18 mouse cellular contexts compared by ENCODE assay signal in genomic region chr13:75799421-75799820, GRCm38 (mm10). TPM values are rescaled to one million over a fixed set of nuclear protein-coding genes. Genes with fewer than 3 reads are reported as not detected.
DNase-seq lines count a peak whose midpoint lies in the region; ATAC-seq and TF ChIP-seq lines count a peak whose summit lies in the region.
"Had no signal": no experiment of that assay in that cellular context is flagged by ENCODE, and none has a peak within 500 bp of the region (broad histone marks: within the 10 kb centered on the region; RNA-seq: fewer than 3 reads in every experiment).

No protein-coding gene starts in this region.

- H3K9ac ChIP-seq in liver, adult 2 months (ENCODE audit: low read depth, low read length): no peak overlapping the region
- peak overlapping the region; percentile 37; the same call in 1 of the 2 replicates for H3K9ac ChIP-seq in CH12.LX (ENCODE audit: insufficient read depth, low read depth)
- H3K9ac ChIP-seq in intestine, embryonic 15.5 days: no peak overlapping the region
- H3K9ac ChIP-seq: forebrain, postnatal 0 days; heart, embryonic 13.5 days; hindbrain, embryonic 15.5 days had no signal

- H3K27ac ChIP-seq in liver, adult 2 months (replicated peaks; ENCODE audit: insufficient read depth, low read depth, low read length): peak overlapping the region; percentile 62
- H3K27ac ChIP-seq in CH12.LX (ENCODE audit: insufficient read depth, low read depth): 0 out of 2 replicates have a peak overlapping the region, but pooled peaks have one; percentile 88
- H3K27ac ChIP-seq in embryonic fibroblast, embryonic 13.5 days (ENCODE audit: insufficient read depth, low read length): peak overlapping the region; percentile 95
- no peak overlapping the region for H3K27ac ChIP-seq in intestine, embryonic 15.5 days
- H3K27ac ChIP-seq: gastrocnemius, adult 2 months; heart, embryonic 13.5 days; hindbrain, embryonic 15.5 days had no signal

- DNase-seq in liver, adult 2 months (ENCODE audit: extremely low read depth, low read depth, low spot score): no peak
- no peak for DNase-seq in liver
- DNase-seq in CH12.LX (ENCODE audit: extremely low read depth): no peak
- peak; percentile 69 for DNase-seq in R1 (ENCODE audit: low read depth, low spot score)
- no peak for DNase-seq in left cerebral cortex, postnatal 4 days
- DNase-seq: cerebellum, adult 11-12 months; cerebellum, adult 8-10 months; cerebellum, postnatal 36 days; forebrain, postnatal 0 days; gastrocnemius, adult 2 months; gastrocnemius, postnatal 14 days had no signal

- dilution Hi-C loops in CH12.LX (cut with MboI; ENCODE audit: extremely low pct_ligation_motif_present, extremely low pct_unique_long_range_greater_than_20kb, low sequenced_read_pairs): no loop called here

- 78% methylated on average over 3 of the region's 3 CpGs for WGBS in liver, adult 2 months
- WGBS in intestine, embryonic 15.5 days: 90% methylated on average over 3 of the region's 3 CpGs

- H3K36me3 ChIP-seq in liver, adult 2 months (ENCODE audit: control insufficient read depth, insufficient read depth, low read length): no peaks in the 10 kb centered on the region
- H3K36me3 ChIP-seq in CH12.LX (replicated peaks in 1 of 2; ENCODE audit: control insufficient read depth in 1 of 2, insufficient read depth in 1 of 2, low read length in 1 of 2): no peaks in the 10 kb centered on the region
- no peaks in the 10 kb centered on the region for H3K36me3 ChIP-seq in intestine, embryonic 15.5 days
- H3K36me3 ChIP-seq: heart, embryonic 13.5 days; hindbrain, embryonic 15.5 days had no signal

- TF ChIP-seq EP300 in CH12.LX (IDR thresholded peaks at IDR 0.05; ENCODE audit: low read length): no peak

- ATAC-seq in intestine, embryonic 15.5 days: no peak
- ATAC-seq: CD4-positive, CD25-positive, alpha-beta regulatory T cell, adult 4 months; forebrain, embryonic 14.5 days; forebrain, postnatal 0 days; intestine, embryonic 16.5 days had no signal

- H3K9me3 ChIP-seq in CH12.LX (replicated peaks; ENCODE audit: low read length): no peaks in the 10 kb centered on the region
- no peaks in the 10 kb centered on the region for H3K9me3 ChIP-seq in intestine, embryonic 15.5 days
- H3K9me3 ChIP-seq: heart, embryonic 13.5 days; hindbrain, embryonic 15.5 days had no signal

- no peak for TF ChIP-seq POLR2A in liver, adult 2 months (IDR thresholded peaks at IDR 0.05; ENCODE audit: extremely low read depth, insufficient read depth, low read length)
- no peak for TF ChIP-seq POLR2A in CH12.LX (IDR thresholded peaks at IDR 0.05; ENCODE audit: low read depth, low read length)
- no peak for TF ChIP-seq POLR2A in embryonic fibroblast, embryonic 13.5 days (IDR thresholded peaks at IDR 0.05; ENCODE audit: low read depth, low read length)

- no peaks in the 10 kb centered on the region for H3K27me3 ChIP-seq in liver, adult 2 months (ENCODE audit: control insufficient read depth, insufficient read depth, low read length)
- no peaks in the 10 kb centered on the region for H3K27me3 ChIP-seq in CH12.LX (replicated peaks)
- no peaks in the 10 kb centered on the region for H3K27me3 ChIP-seq in intestine, embryonic 15.5 days (replicated peaks)
- H3K27me3 ChIP-seq: heart, embryonic 13.5 days; hindbrain, embryonic 15.5 days had no signal

- H3K4me3 ChIP-seq in liver, adult 2 months (ENCODE audit: insufficient read depth, low read depth, low read length): no peak overlapping the region
- H3K4me3 ChIP-seq in CH12.LX (replicated peaks in 1 of 3; ENCODE audit: low read depth in 2 of 3, low read length in 2 of 3, poor library complexity in 1 of 3): no peak overlapping the region
- no peak overlapping the region for H3K4me3 ChIP-seq in embryonic fibroblast, embryonic 13.5 days (ENCODE audit: insufficient read depth, low read length)
- no peak overlapping the region for H3K4me3 ChIP-seq in intestine, embryonic 15.5 days (replicated peaks)
- H3K4me3 ChIP-seq: gastrocnemius, adult 2 months; heart, embryonic 13.5 days; hindbrain, embryonic 15.5 days had no signal

- peaks cover 2% of the 10 kb centered on the region for H3K4me1 ChIP-seq in liver, adult 2 months (ENCODE audit: control insufficient read depth, insufficient read depth, low read length)
- H3K4me1 ChIP-seq in CH12.LX (ENCODE audit: control insufficient read depth in 1 of 2, insufficient read depth in 2 of 2): peaks cover 23 to 52% of the 10 kb centered on the region in 2 experiments
- peaks cover 3% of the 10 kb centered on the region; the same call in 1 of the 2 replicates for H3K4me1 ChIP-seq in embryonic fibroblast, embryonic 13.5 days (ENCODE audit: control insufficient read depth, insufficient read depth, low read length)
- H3K4me1 ChIP-seq in intestine, embryonic 15.5 days (replicated peaks): no peaks in the 10 kb centered on the region
- H3K4me1 ChIP-seq: hindbrain, embryonic 15.5 days had no signal

- intact Hi-C loops in left cerebral cortex, postnatal 4 days (cut with DNase I): loop anchor here (10.0 kb wide), 1 partner anchor 935 kb away; no protein-coding TSS in a partner anchor

- no peak overlapping the region for H3K4me2 ChIP-seq in CH12.LX (ENCODE audit: insufficient read depth, low read depth, poor library complexity, severe bottlenecking)
- no peak overlapping the region for H3K4me2 ChIP-seq in intestine, embryonic 15.5 days (replicated peaks)
- H3K4me2 ChIP-seq: heart, embryonic 13.5 days; hindbrain, embryonic 15.5 days had no signal

- in situ Hi-C loops in CH12.LX (cut with MboI; ENCODE audit: low pct_ligation_motif_present, low pct_unique_long_range_greater_than_20kb, low sequenced_read_pairs): loop anchor here (5.0 to 10.0 kb wide), 4 partner anchors 57 to 572 kb away; no protein-coding TSS in a partner anchor

- no peak for TF ChIP-seq RAD21 in CH12.LX (IDR thresholded peaks at IDR 0.05; ENCODE audit: low read depth, low read length)

- H3K79me2 ChIP-seq in liver, adult 2 months (ENCODE audit: control insufficient read depth, insufficient read depth, low read length): no peaks in the 10 kb centered on the region
- no peaks in the 10 kb centered on the region; the same call in 1 of the 2 replicates for H3K79me2 ChIP-seq in CH12.LX (replicated peaks; ENCODE audit: control insufficient read depth, extremely low read depth, insufficient read depth, poor library complexity, severe bottlenecking)

- no peak for TF ChIP-seq CTCF in liver, adult 2 months (IDR thresholded peaks at IDR 0.05; ENCODE audit: low read depth, low read length)
- no peak for TF ChIP-seq CTCF in CH12.LX (conservative IDR thresholded peaks at IDR 0.05 in 1 of 2, IDR thresholded peaks at IDR 0.05 in 1 of 2; ENCODE audit: low read depth in 2 of 2, low read length in 2 of 2)
- no peak for TF ChIP-seq CTCF in embryonic fibroblast, embryonic 13.5 days (IDR thresholded peaks at IDR 0.05; ENCODE audit: borderline replicate concordance, insufficient read depth, low read length)

TF ChIP-seq in CH12.LX, 34 proteins besides CTCF, POLR2A, EP300 and RAD21:
- TF ChIP-seq TBP (conservative IDR thresholded peaks at IDR 0.05; ENCODE audit: low read depth, low read length): no peak
- TF ChIP-seq USF1 (IDR thresholded peaks at IDR 0.05; ENCODE audit: low read depth, low read length): no peak
- no peak for TF ChIP-seq UBTF (IDR thresholded peaks at IDR 0.05; ENCODE audit: low read depth, low read length)
- no peak for TF ChIP-seq ZKSCAN1 (IDR thresholded peaks at IDR 0.05; ENCODE audit: borderline replicate concordance, low read depth, low read length)
- no peak for TF ChIP-seq ETS1 (conservative IDR thresholded peaks at IDR 0.05; ENCODE audit: low read depth, low read length)
- TF ChIP-seq MAZ (IDR thresholded peaks at IDR 0.05; ENCODE audit: low read depth, low read length): no peak
- no peak for TF ChIP-seq TCF12 (IDR thresholded peaks at IDR 0.05; ENCODE audit: low read depth, low read length)
- TF ChIP-seq JUND (conservative IDR thresholded peaks at IDR 0.05; ENCODE audit: low read depth, low read length): no peak
- TF ChIP-seq NRF1 (IDR thresholded peaks at IDR 0.05; ENCODE audit: low read depth, low read length): no peak
TF ChIP-seq in CH12.LX: peak in this region for 0.

RNA-seq across cellular contexts. Expression of gene Glrx, which starts 40.2 kb away (rescaled TPM):
- total RNA-seq in liver, adult 2 months (2014; rRNA removed): 63.6 and 86.8 TPM in 2 replicates
- polyA plus RNA-seq in liver, adult 2 months (2012; rRNA removed): 41.4 and 59.6 TPM in 2 replicates
- 21.2 and 26.2 TPM in 2 replicates for total RNA-seq in CH12.LX (2012; rRNA removed)
- 62.8 and 65.5 TPM in 2 replicates for total RNA-seq in CH12.LX (2014; rRNA removed)
- 48.0 and 53.3 TPM in 2 replicates for polyA plus RNA-seq in CH12.LX (2012; ENCODE audit: insufficient read length, low read depth)
- 31.1 and 35.7 TPM in 2 replicates for polyA plus RNA-seq in embryonic fibroblast, embryonic 13.5 days (2011; ENCODE audit: insufficient read length, low read depth, missing spikeins)
- 10 to 100 TPM; 35.0 to 36.1 TPM for total RNA-seq in left cerebral cortex, postnatal 4 days (2021)
- polyA plus RNA-seq in intestine, embryonic 15.5 days (2015; fragmentation: Nextera tagmentation; extraction: Ambion mirVana): 158 and 160 TPM in 2 replicates
